Mouse (Mus musculus) neural tube, postnatal 0 days (tissue): ENCODE data around the gene Nt5e. TPM values are rescaled to one million over a fixed set of nuclear protein-coding genes. Genes with fewer than 3 reads are reported as not detected.

Experiments used
- polyA plus RNA-seq: library from polyadenylated mRNA; unstranded; fragments of >200 nt; fragmentation: Nextera tagmentation; extraction: Ambion mirVana; gene quantifications from 2 replicates; pipeline ENCODE4 v1.2.1, GENCODE M21; 2015

Nt5e gene
- 2.2 and 3.1 TPM in 2 replicates for polyA plus RNA-seq

GRCm38 (mm10) chr9:88326930-88327901 lies at the start of gene Nt5e:
TSS of gene Nt5e (plus strand) at chr9:88327197.

Other genes with a start within 250 kb of the Nt5e start
- 31.6 and 34.0 TPM in 2 replicates for gene Snx14, start 111.8 kb downstream of the Nt5e start, polyA plus RNA-seq
- gene Gm20537, start 129.4 kb downstream of the Nt5e start, polyA plus RNA-seq = 0.72 TPM in 1 of 2 replicates, not detected in the other
- 55.1 and 57.9 TPM in 2 replicates for gene Syncrip, start 155.4 kb downstream of the Nt5e start, polyA plus RNA-seq
- gene Zfp949, start 220.8 kb downstream of the Nt5e start, polyA plus RNA-seq = 15.5 and 16.0 TPM in 2 replicates